In the genomic region with DNA sequence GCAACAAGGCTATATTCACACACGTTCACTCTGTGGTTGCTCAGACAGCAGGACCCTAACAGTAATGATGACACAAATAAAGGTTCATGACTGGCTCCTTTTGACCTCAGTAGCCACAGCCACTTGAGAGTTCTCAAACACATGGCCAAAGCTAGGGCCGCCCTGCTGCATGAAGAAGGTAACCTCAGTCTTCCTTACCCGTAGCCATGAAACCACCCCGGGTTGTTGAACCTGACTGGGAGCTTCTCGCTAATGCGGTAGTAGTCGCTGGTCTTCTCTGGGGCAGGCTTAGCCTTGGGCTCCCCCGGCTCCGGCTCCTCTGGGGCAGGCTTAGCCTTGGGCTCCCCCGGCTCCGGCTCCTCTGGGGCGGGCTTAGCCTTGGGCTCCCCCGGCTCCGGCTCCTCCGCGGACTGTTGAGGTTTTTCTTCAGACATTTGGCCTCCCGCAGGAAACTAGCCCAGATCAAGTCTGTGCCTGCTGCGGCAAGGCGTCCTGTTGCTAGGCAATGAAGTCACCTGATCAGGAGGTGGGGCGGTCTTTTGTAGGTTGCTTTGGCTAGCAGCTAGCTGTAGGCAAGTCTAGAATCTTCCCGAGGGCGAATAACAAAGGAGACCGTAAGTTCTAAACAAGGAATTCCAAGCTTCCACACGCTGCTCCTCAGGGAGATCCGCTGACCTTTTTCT, we compare ENCODE assay signal across 9 mouse cellular contexts. TPM values are rescaled to one million over a fixed set of nuclear protein-coding genes. Genes with fewer than 3 reads are reported as not detected.
DNase-seq lines count a peak whose midpoint lies in the region; ATAC-seq lines count a peak whose summit lies in the region.
"Had no signal": no experiment of that assay in that cellular context is flagged by ENCODE, and none has a peak within 500 bp of the region (broad histone marks: within the 10 kb centered on the region; RNA-seq: fewer than 3 reads in every experiment).

Gene 1700007K13Rik (minus strand): TSS at position 497 of the 683 bp plus-strand sequence.

- H3K9me3 ChIP-seq in forebrain, embryonic 16.5 days (ENCODE audit: control insufficient read depth, low read length) = no peaks in the 10 kb centered on the region
- H3K9me3 ChIP-seq in hindbrain, embryonic 15.5 days = no peaks in the 10 kb centered on the region

- H3K9ac ChIP-seq in forebrain, embryonic 16.5 days (replicated peaks; ENCODE audit: low read depth, low read length) = no peak within 1 kb of the TSS; the same call in 1 of the 2 replicates
- peak within 1 kb of the TSS; percentile 34; the same call in 1 of the 2 replicates for H3K9ac ChIP-seq in hindbrain, embryonic 15.5 days

- ATAC-seq in forebrain, embryonic 16.5 days = peak; percentile 51; the same call in 1 of the 2 replicates
- ATAC-seq in hindbrain, embryonic 15.5 days (ENCODE audit: low FRiP score, low read depth) = peak; percentile 25

- H3K4me3 ChIP-seq in forebrain, embryonic 16.5 days (replicated peaks; ENCODE audit: low read length) = peak within 1 kb of the TSS; percentile 23
- peak within 1 kb of the TSS; percentile 28 for H3K4me3 ChIP-seq in hindbrain, embryonic 15.5 days

- 6% methylated on average over 25 of the region's 25 CpGs for WGBS in forebrain, embryonic 16.5 days
- WGBS in hindbrain, embryonic 15.5 days = 6% methylated on average over 25 of the region's 25 CpGs

- H3K4me2 ChIP-seq in forebrain, embryonic 16.5 days (ENCODE audit: low read length) = peak within 1 kb of the TSS; percentile 49
- peak within 1 kb of the TSS; percentile 60 for H3K4me2 ChIP-seq in hindbrain, embryonic 15.5 days

- peak; percentile 64 for DNase-seq in Muller cell, postnatal 12 days (ENCODE audit: inconsistent ontology term)
- DNase-seq in cerebellum, adult 18-20 months = peak; percentile 79 to 91
- peak; percentile 56 to 64 for DNase-seq in layer of hippocampus, postnatal 10 days (ENCODE audit: low spot score in 2 of 2)
- DNase-seq in lung, postnatal 10 days = peak; percentile 72
- DNase-seq in retina, adult 2 months (ENCODE audit: low read depth, low spot score) = peak; percentile 57
- peak; percentile 76 for DNase-seq in urinary bladder, postnatal 14 days (ENCODE audit: low spot score)

- H3K27me3 ChIP-seq in forebrain, embryonic 16.5 days (replicated peaks; ENCODE audit: control insufficient read depth, insufficient read depth, low read length) = no peaks in the 10 kb centered on the region
- H3K27me3 ChIP-seq in hindbrain, embryonic 15.5 days = no peaks in the 10 kb centered on the region

- H3K36me3 ChIP-seq in forebrain, embryonic 16.5 days (ENCODE audit: control insufficient read depth, insufficient read depth) = peaks cover 15% of the 10 kb centered on the region
- H3K36me3 ChIP-seq in hindbrain, embryonic 15.5 days = peaks cover 20% of the 10 kb centered on the region

- H3K4me1 ChIP-seq in forebrain, embryonic 16.5 days (replicated peaks; ENCODE audit: control insufficient read depth, insufficient read depth, low read length) = peaks cover 17% of the 10 kb centered on the region
- H3K4me1 ChIP-seq in hindbrain, embryonic 15.5 days (replicated peaks) = peaks cover 22% of the 10 kb centered on the region

- no peak within 1 kb of the TSS for H3K27ac ChIP-seq in forebrain, embryonic 16.5 days (ENCODE audit: low read length)
- no peak within 1 kb of the TSS for H3K27ac ChIP-seq in hindbrain, embryonic 15.5 days (replicated peaks)

RNA-seq across cellular contexts. Expression of gene 1700007K13Rik, which starts in this region (rescaled TPM):
- 1.0 and 1.2 TPM in 2 replicates for polyA plus RNA-seq in forebrain, embryonic 16.5 days (2015; fragmentation: Nextera tagmentation; extraction: Ambion mirVana)
- 2.8 and 3.6 TPM in 2 replicates for polyA plus RNA-seq in hindbrain, embryonic 15.5 days (2015; fragmentation: Nextera tagmentation; extraction: Ambion mirVana)
- total RNA-seq in layer of hippocampus, postnatal 10 days (2021) = 1 to 10 TPM; 5.1 to 6.8 TPM
- total RNA-seq: gastrocnemius, postnatal 36 days had no signal
